Mouse (Mus musculus) kidney, adult 2 months (tissue): Measurements from ENCODE around the gene Akap2.

Experiments used
- CTCF ChIP-seq: fragments of 200-500 bp; conservative IDR thresholded peaks from 2 replicates; pipeline ENCODE4 v1.5.1; 2011; ENCODE audit warnings: low read depth, mild to moderate bottlenecking, control low read depth, low read length, moderate library complexity, mixed read lengths; ENCODE audit not compliant: insufficient read depth, insufficient read length
- POLR2A ChIP-seq: fragments of 200-500 bp; IDR thresholded peaks from one replicate; pipeline ENCODE4 v1.6.1; 2011; ENCODE audit warnings: low read depth, low read length, control low read depth

DNA sequence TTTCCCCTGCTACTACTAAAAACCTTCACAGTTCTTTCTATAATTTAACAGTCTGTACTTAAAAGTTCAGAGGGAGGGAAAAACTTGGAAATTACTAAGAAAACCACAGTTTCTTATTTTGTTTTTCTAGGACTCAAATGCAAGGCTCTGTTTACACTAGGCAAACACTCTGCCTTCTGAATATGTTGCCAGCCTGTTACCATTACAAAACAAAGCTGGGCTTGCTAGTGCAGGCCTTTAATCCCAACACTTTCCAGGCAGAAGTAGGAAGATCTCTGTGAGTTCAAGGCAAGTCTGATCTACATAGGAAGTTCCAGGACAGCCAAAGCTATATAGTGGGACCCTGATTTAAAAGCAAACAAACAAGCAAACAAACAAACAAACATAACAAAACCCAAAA, 58.1 kb downstream of the Akap2 start:
- TF ChIP-seq CTCF (no peak), POLR2A (no peak)
